Mouse (Mus musculus) CH12F3 (cell line): ENCODE data around the gene Vmn1r128.
"Not testable (repeated sequence)": the region's sequence is repeated elsewhere in the genome, so short reads cannot be mapped to it uniquely, and the experiment has no call there.

ENCODE experiments used
- in situ Hi-C: fragments of 300-500 bp; cut with MboI; formaldehyde crosslinking; loops from 2 replicates; pipeline ENCODE4 v1.14.3; 2020; ENCODE audit warnings: low sequenced_read_pairs

Vmn1r128 gene

DNA sequence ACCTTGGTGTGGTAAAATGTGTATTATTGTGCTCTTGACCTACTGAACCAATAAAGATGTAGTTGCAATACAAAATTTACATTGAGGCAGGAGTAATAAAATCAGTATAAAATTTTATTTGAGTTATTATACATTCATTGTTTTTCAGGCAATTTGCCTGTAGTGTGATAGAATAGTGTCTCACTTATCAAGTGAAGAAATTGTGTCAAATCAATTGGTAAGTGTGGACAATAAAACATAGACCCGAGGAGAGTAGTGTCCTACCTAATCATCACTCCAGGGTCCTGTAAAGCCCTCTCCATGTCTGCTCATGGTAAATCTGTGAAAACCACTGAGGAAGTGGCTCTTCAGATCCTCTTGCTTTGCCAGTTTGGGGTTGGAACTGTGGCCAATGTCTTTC is at the start of gene Vmn1r128:
Gene Vmn1r128 (plus strand): TSS at position 301 of the 400 bp plus-strand sequence.
- in situ Hi-C loops: not testable (repeated sequence)

DNA sequence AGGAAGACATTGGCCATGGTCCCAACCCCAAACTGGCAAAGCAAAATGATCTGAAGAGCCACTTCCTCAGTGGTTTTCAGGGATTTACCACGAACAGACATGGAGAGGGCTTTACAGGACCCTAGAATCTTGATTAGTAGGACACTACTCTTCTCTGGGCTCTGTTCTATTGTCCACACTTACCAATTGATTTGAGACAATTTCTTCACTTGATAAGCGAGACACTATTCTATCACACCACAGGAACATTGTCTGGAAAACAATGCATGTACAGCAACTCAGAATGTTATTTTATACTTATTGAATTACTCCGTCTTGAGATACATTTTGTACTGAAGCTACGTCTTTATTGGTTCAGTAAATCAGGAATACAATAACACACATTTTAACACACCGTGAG is 47.8 kb upstream of the Vmn1r128 start, which contains the start of gene Vmn1r126:
Gene Vmn1r126 (minus strand): TSS at position 101 of the 400 bp plus-strand sequence.
- in situ Hi-C loops: not testable (repeated sequence)

DNA sequence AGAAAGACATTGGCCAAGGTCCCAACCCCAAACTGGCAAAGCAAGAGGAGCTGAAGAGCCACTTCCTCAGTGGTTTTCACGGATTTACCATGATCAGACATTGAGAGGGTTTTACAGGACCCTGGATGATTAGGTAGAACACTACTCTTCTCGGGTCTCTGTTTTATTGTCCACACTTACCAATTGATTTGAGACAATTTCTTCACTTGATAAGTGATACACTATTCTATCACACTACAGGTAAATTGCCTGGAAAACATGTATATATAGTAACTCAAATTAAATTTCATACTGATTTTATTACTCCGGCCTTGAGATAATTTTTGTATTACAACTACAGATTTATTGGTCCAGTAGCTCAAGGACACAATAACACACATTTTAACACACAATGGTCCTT is 29.4 kb upstream of the Vmn1r128 start, which contains the start of gene Vmn1r127:
Gene Vmn1r127 (minus strand): TSS at position 101 of the 400 bp plus-strand sequence.
- in situ Hi-C loops: not testable (repeated sequence)

DNA sequence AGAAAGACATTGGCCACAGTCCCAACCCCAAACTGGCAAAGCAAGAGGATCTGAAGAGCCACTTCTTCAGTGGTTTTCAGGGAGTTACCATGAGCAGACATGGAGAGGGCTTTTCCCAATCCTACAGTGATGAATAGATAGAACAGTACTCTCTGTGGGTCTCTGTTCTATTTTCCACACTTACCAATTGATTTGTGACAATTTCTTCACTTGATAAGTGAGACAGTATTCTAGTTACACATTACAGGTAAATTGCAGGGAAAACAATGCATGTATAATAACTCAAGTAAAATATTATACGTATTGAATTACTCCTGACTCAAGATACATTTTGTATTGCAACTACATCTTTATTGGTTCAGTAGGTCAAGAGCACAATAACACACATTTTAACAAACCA is 12.0 kb downstream of the Vmn1r128 start, which contains the start of gene Vmn1r129:
Gene Vmn1r129 (minus strand): TSS at position 101 of the 400 bp plus-strand sequence.
- in situ Hi-C loops: not testable (repeated sequence)
